Mouse (Mus musculus) T-cell, adult 2 months (primary cell): ENCODE measurements around the gene Alox5.

Experiments used
- DNase-seq: peaks from one replicate; pipeline ENCODE4 v3.0.0; 2022; ENCODE audit warnings: low spot score

Alox5 gene

DNA sequence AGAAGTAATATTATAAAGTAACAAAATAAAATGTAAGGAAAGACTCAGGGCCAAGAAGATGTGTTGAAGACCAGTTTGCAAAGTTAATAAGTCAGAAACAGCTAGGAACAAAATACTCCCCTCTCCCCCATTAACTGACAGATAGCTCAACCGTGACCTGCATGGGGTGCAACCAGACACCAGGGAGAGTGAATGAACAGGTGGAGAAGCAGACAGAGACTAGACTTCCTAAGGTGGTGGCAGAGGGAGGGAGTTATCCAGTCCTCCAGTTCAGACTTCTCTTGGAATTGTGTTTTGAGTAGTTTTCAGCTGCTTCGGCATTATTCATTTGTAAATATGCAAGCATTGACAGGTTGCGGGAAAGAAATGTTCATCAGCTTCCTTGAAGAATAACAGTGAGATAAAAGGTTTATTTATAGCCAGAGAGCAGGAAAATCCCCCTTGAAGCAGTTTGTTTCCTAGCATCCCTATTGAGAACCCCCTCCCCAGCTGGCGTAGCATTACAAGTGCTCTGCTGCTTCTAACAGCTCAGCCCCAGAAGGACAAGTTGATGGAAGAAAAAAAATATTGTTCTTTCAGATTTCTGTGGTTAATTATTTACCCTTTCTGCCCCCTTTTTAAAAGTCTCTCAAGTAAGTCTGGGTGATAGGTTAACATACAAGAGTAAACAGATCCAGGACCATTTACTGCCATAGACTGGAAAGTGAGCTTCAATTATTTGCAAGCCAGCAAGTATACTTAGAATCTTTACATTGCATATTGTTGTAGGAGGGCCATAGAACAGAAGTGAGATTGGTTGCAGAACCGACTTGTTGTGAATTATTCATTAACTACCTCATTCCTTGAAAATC, 75.6 kb downstream of the Alox5 start:
- no peak for DNase-seq

DNA sequence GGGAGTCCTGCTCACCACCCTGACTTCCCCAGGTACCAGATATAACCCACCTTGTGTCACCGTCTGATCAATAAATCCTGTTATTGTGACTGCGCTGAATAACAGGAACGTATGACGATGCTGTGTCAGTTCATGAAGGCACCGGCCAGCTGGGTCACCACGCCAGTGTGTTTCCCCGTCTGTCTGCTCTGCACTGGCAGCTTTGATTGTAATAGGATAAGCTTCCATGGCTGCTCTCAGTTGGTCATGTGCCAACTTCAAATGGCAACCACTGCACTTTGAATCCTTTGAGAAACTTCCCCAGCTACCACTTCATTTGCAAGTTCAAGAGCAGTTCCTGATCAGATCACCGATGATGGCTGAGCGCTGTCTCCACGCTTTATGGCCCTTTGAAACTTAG, 77.4 kb downstream of the Alox5 start:
- no peak for DNase-seq

DNA sequence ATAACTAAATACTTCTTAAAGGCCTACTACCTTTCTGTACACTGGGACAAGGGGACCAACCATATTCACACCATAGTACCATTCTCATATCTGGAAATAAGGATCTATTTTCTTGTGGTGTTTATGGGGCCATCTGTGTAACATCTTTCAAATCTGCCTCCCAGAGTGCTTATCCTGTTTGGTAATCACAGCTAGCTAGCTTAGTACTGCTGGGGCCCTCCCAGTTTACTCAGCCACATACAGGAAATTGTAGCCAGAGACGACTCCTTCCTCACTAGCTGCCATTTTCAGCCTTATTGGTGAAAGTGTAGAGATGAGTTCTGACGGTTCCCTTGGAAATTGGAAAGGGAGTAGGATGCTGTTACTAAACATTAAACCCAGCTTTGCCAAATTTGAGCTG, 79.4 kb downstream of the Alox5 start:
- no peak for DNase-seq

DNA sequence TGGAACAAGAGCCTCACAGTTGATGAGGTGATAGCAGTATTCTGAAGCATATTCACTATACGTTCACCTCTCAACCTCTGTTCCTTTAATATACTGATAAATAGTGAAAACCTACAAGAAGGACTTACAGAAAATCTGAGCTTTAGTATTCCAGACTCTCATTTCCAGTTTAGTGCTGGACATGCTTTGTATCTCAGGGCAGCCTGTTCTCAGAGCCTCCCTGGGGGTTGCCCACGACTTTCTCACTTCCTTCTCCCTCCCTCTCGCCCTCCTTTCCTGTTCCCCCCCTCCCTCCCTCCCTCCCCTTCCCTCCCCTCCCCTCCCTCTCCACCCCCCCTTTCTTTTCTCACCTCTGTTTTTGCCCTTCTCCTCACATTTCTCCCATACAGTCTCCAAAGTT, 80.8 kb downstream of the Alox5 start:
- DNase-seq: no peak

DNA sequence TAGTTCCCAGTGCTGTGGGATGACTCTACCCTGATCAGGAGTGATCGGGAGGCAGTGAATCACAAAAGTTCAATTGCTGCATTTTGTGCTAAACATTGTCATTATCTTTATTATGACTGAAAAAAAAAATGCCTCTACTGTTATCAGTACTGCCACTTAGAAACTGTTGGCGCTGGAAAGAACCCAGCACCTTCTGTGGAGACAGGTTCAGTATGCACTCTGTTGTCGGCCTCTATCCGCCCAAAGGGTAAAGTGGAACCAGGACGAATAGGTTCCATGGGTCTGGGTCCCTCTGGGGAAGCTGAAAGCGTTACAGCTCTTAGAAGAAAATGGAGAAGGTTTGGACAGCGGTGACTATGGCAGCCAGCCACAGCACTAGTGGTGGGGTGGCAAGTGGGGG, 82.1 kb downstream of the Alox5 start:
- no peak for DNase-seq

DNA sequence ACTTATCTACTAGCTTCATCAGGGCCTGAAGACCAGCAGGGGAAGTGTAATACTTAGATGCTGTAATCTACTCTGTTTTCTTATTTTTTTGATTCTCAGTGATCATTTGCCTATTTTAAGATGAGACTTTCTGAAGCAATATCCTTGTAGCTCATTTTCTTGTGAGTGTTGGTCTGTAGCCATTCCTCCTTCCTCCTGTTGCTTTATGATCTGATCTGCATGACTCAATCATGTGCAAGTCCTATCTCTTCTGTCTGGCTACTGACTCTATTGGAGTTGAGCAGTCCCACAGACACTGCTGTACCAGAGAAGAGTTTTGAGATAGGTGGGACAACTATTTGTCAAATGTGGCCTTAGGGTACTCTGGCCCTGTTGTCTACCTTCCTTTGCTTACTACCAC, 86.4 kb downstream of the Alox5 start:
- no peak for DNase-seq

DNA sequence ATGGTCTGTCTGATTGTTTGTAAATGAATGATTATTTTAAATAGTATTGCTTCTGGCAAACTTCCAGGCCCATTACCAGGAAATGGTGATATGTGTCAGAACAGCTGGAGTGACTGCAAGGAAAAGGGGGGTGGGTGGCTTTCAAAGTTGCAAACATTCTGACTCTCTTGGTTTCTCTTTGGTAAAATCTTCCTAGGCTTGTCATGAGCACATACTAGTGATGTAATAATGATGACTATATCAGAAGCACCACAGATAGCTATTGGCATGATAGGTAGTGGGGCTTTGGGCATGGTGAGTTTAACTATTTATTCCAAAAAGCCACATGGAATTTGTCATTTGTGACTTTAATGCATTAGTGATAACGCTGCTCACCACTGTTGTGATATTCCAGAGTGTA, 86.8 kb downstream of the Alox5 start:
- no peak for DNase-seq

DNA sequence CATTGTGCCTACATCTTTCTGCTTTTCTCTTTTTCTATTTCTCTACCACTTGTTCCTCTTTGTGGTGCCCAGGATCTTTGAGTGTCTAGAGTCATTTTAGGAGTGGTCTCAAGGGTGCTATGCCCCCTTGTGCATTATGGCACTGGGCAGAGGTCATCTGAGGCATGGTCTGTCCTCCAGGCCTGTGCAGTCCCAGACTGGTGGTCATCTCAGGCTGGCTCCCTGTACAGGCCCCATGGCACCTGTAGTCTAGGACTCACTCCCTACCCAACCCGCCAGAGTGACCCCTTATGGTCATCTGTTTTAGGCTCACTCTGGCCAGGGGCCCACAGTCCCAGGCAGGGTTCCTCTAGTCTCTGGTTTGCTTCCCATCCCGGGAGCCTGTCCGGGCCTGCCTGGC, 89.5 kb downstream of the Alox5 start:
- no peak for DNase-seq

DNA sequence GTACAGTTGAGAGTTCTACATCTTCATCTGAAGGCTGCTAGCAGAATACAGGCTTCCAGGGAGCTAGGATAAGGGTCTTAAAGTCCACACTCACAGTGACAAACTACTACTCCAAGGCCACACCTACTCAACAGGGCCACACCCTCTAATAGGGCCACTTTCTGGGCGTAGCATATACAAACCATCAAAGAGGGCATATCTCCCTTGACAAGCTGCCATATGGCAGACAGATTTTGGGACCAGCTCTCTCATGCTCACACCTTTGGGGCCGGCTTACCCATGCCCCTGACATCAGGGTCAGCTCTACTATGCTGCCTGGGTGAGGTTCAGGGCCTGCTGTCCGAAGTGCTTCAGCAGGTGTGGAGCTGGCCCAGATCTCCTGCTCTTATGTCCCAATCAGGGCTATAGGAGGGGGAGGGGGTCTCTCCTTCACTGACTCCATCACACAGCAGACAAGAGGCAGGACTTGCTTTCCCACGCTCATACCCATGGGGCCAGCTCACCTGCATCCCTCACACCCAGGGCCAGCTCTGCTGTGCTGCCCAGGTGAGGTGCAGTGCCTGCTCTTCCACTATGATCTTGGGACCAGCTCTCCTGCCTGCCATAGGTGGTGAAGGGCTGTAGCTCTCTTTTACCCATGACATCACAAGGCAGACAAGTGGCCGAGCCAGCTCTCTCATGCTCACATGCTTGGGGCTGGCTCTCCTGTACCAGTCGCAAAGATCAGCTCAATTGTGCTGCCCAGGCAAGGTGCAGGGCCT, 90.6 kb downstream of the Alox5 start:
- no peak for DNase-seq

DNA sequence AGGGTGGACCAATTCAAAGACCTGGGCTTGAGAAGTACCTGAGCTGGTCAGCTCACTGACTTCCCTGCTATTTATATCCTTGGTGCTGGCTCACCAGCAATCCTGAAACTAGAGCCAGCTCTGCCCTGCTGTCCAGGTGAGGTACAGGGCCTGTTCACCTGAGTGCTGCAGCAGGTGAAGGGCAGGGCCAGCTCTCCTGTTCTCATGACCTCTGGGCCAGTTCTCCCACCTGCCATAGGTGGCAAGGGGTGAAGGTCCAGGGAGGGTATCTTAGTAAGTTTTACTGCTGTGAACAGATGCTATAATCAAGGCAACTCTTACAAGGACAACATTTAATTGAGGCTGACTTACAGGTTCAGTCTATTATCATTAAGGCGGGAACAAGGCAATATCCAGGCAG, 91.2 kb downstream of the Alox5 start:
- no peak for DNase-seq

DNA sequence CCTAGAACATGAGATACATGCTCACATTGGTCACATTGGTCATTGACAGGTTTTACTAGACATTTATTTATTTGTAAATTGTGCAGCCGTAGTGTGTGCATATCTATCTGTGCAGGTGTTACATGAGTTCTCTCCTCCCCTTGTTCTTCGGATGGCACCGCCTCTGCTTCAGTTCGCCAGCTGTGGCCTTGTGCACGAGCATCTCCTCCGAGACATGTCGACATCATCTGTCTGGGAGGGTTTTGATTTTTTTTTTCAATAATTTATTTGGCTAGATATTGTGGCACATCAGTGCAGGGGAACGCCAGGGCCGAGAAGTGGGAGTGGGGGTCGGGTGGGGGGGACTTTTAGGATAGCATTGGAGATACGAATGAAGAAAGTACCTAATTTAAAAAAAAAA, 93.0 kb downstream of the Alox5 start:
- no peak for DNase-seq

DNA sequence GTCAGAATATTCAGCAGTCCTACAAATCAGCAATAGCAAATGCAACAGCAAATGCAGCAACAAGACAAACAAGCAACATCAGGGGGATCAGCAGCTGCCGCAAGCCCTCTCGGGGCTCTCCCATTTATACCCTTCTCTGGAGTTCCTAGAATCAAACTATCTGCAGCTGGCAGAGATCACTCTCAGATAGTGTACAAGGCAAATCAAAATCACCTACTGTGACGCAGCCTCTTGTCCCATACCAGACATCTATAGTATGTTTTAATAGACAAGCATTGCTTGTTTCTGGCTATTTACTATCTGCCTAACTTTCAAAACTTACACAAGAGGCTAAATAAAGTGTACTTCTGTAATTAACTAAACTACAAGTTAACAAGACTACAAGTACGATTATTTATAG, 99.0 kb downstream of the Alox5 start:
- DNase-seq: no peak

DNA sequence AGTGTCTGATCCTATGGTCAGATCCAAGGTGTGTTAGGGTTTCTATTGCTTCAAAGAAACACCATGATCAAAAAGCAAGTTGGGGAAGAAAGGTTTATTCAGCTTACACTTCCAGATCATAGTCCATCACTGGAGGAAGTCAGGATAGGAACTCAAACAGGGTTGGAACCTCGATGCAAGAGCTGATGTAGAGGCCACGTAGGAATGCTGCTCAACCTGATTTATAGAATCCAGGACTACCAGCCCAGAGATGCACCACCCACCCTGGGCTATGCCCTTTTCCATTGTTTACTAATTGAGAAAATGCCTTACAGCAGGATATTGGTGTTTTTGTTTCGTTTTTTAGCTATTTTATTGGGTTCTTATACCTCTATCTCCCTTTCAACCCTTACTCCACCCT, 99.5 kb downstream of the Alox5 start:
- no peak for DNase-seq
